Mouse (Mus musculus) MN1 (cell line): ENCODE measurements around the gene Trpm5.

Experiments
- DNase-seq: peaks from one replicate; pipeline ENCODE4 v3.0.0-alpha.2; 2016; ENCODE audit warnings: low spot score

The Trpm5 gene

GRCm38 (mm10) chr7:143038174-143038931 is 56.1 kb downstream of the Trpm5 start:
- no peak for DNase-seq

- DNase-seq: no peak
These were observed 57.1 kb downstream of the Trpm5 start for GRCm38 (mm10) chr7:143037306-143037705.

- DNase-seq: no peak
These were observed 57.7 kb downstream of the Trpm5 start for GRCm38 (mm10) chr7:143036787-143037186.

GRCm38 (mm10) chr7:143034519-143035450 is 59.7 kb downstream of the Trpm5 start:
- DNase-seq: no peak

- DNase-seq: no peak
These were observed 60.3 kb downstream of the Trpm5 start for GRCm38 (mm10) chr7:143034112-143034511.

GRCm38 (mm10) chr7:143033581-143033980 is 60.9 kb downstream of the Trpm5 start:
- DNase-seq: no peak

- DNase-seq: no peak
These were observed 62.6 kb downstream of the Trpm5 start for GRCm38 (mm10) chr7:143031816-143032215.

GRCm38 (mm10) chr7:143027196-143027595 is 67.2 kb downstream of the Trpm5 start:
- DNase-seq: no peak

GRCm38 (mm10) chr7:143025496-143025895 is 68.9 kb downstream of the Trpm5 start:
- DNase-seq: no peak

- DNase-seq: no peak
These were observed 70.1 kb downstream of the Trpm5 start for GRCm38 (mm10) chr7:143024293-143024692.

- no peak for DNase-seq
These were observed 70.9 kb downstream of the Trpm5 start for GRCm38 (mm10) chr7:143023499-143023898.

GRCm38 (mm10) chr7:143021356-143022164 is 72.9 kb downstream of the Trpm5 start:
- DNase-seq: no peak

GRCm38 (mm10) chr7:143020764-143021163 is 73.7 kb downstream of the Trpm5 start:
- DNase-seq: no peak

GRCm38 (mm10) chr7:143020040-143020439 is 74.4 kb downstream of the Trpm5 start:
- no peak for DNase-seq
